Mouse (Mus musculus) liver, embryonic 14.5 days (tissue): ENCODE data around the gene Abhd13.

Experiments
- CTCF ChIP-seq: IDR thresholded peaks from 2 replicates; pipeline ENCODE4 v1.5.1; 2016; ENCODE audit warnings: antibody characterized with exemption, low read depth, control low read depth
- EP300 ChIP-seq: IDR thresholded peaks from 2 replicates; pipeline ENCODE4 v1.6.1; 2016; ENCODE audit warnings: antibody characterized with exemption, low read depth

DNA sequence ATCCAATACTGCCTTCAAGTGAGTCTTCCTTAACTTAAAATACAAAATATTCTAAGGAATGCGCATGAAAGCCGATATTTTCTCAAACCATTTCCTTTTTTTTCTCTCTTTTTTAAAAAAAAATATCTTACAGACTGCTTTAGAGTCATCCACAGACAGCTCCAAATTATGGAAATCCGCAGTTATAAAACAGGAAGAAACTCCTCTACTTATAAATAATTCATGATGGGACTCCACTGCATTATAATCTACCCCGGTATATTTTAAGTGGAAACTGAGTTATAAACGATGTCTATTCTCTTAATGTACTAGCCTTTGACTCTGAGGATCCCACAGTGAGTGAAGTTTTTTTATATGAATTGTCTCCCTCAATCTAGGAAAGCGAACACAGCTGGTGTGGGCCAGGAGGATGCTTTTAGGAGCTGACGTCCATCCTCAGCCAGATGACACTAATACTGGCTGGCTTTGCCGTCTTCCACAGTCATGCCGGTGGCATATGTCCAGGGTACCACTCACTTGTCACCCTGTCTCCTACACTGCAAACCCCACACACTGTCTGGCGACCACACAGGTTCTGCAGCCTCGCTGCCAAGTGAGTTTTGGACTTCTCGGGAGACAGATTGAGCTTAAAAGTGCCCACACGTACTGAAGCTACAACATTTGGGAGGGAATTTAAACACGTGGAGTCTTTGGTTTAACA is 47.6 kb upstream of the Abhd13 start:
- no peak for TF ChIP-seq CTCF
- no peak for TF ChIP-seq EP300
